Mouse (Mus musculus): ENCODE data around the gene Dhdh. TPM values are rescaled to one million over a fixed set of nuclear protein-coding genes. Genes with fewer than 3 reads are reported as not detected.
"Not testable (repeated sequence)": the region's sequence is repeated elsewhere in the genome, so short reads cannot be mapped to it uniquely, and the experiment has no call there.

Gene Dhdh
- 0.34 and 0.41 TPM in 2 replicates for polyA plus RNA-seq (2012; rRNA removed)

- H3K4me1 ChIP-seq (ENCODE audit: control insufficient read depth, insufficient read depth, insufficient read length, low read length): peaks cover 8% of the 10 kb centered on the region
- H3K27me3 ChIP-seq (ENCODE audit: control insufficient read depth, insufficient read depth, low read length): no peaks in the 10 kb centered on the region
- H3K36me3 ChIP-seq (ENCODE audit: control insufficient read depth, insufficient read depth, low read length): peaks cover 7% of the 10 kb centered on the region
- TF ChIP-seq CTCF (IDR thresholded peaks at IDR 0.05; ENCODE audit: extremely low read depth, insufficient read length, insufficient replicate concordance, low read depth, low read length) (no peak), POLR2A (IDR thresholded peaks at IDR 0.05; ENCODE audit: low read depth, low read length) (no peak; the same call in 1 of the 2 replicates)
- H3K27ac ChIP-seq (ENCODE audit: insufficient read depth, low read depth, low read length): peak within 1 kb of the TSS; percentile 43; the same call in 1 of the 2 replicates
- peak within 1 kb of the TSS; percentile 80 for H3K4me3 ChIP-seq (ENCODE audit: low read depth, low read length)
- 14% methylated on average over 38 of the region's 38 CpGs for WGBS
Observed at GRCm38 (mm10) chr7:45488293-45489204, at the start of gene Dhdh. Gene Dhdh, minus strand, starts transcription at chr7:45488805.

- Histone ChIP-seq H3K27ac (ENCODE audit: insufficient read depth, low read depth, low read length) (no peak overlapping the region), H3K27me3 (ENCODE audit: control insufficient read depth, insufficient read depth, low read length) (no peaks in the 10 kb centered on the region), H3K36me3 (ENCODE audit: control insufficient read depth, insufficient read depth, low read length) (no peaks in the 10 kb centered on the region), H3K4me3 (ENCODE audit: low read depth, low read length) (no peak overlapping the region; the same call in 1 of the 2 replicates), H3K4me1 (ENCODE audit: control insufficient read depth, insufficient read depth, insufficient read length, low read length) (no peaks in the 10 kb centered on the region; the same call in 1 of the 2 replicates)
- TF ChIP-seq CTCF (IDR thresholded peaks at IDR 0.05; ENCODE audit: extremely low read depth, insufficient read length, insufficient replicate concordance, low read depth, low read length) (no peak), POLR2A (IDR thresholded peaks at IDR 0.05; ENCODE audit: low read depth, low read length) (no peak)
- WGBS: 87% methylated on average over 10 of the region's 10 CpGs
Observed at GRCm38 (mm10) chr7:45537602-45538001, 49.0 kb upstream of the Dhdh start.

- Histone ChIP-seq H3K36me3 (ENCODE audit: control insufficient read depth, insufficient read depth, low read length) (no peaks in the 10 kb centered on the region), H3K4me1 (ENCODE audit: control insufficient read depth, insufficient read depth, insufficient read length, low read length) (no peaks in the 10 kb centered on the region; the same call in 1 of the 2 replicates), H3K4me3 (ENCODE audit: low read depth, low read length) (no peak overlapping the region), H3K27ac (ENCODE audit: insufficient read depth, low read depth, low read length) (no peak overlapping the region), H3K27me3 (ENCODE audit: control insufficient read depth, insufficient read depth, low read length) (no peaks in the 10 kb centered on the region)
- 78% methylated on average over 1 of the region's 1 CpGs for WGBS
- no peak for TF ChIP-seq POLR2A (IDR thresholded peaks at IDR 0.05; ENCODE audit: low read depth, low read length)
- TF ChIP-seq CTCF (IDR thresholded peaks at IDR 0.05; ENCODE audit: extremely low read depth, insufficient read length, insufficient replicate concordance, low read depth, low read length): no peak
Observed at GRCm38 (mm10) chr7:45535676-45536075, 47.1 kb upstream of the Dhdh start.

GRCm38 (mm10) chr7:45530643-45531042 lies 42.0 kb upstream of the Dhdh start:
- Histone ChIP-seq H3K27ac (ENCODE audit: insufficient read depth, low read depth, low read length) (0 out of 2 replicates have a peak overlapping the region, but pooled peaks have one; percentile 20), H3K36me3 (ENCODE audit: control insufficient read depth, insufficient read depth, low read length) (no peaks in the 10 kb centered on the region), H3K27me3 (ENCODE audit: control insufficient read depth, insufficient read depth, low read length) (0 out of 2 replicates have a peak, but pooled peaks cover 2% of the 10 kb centered on the region), H3K4me1 (ENCODE audit: control insufficient read depth, insufficient read depth, insufficient read length, low read length) (no peaks in the 10 kb centered on the region; the same call in 1 of the 2 replicates), H3K4me3 (ENCODE audit: low read depth, low read length) (peak overlapping the region; percentile 33)
- 16% methylated on average over 2 of the region's 2 CpGs for WGBS
- no peak for TF ChIP-seq POLR2A (IDR thresholded peaks at IDR 0.05; ENCODE audit: low read depth, low read length)
- TF ChIP-seq CTCF (IDR thresholded peaks at IDR 0.05; ENCODE audit: extremely low read depth, insufficient read length, insufficient replicate concordance, low read depth, low read length): no peak

GRCm38 (mm10) chr7:45529461-45529860 lies 40.9 kb upstream of the Dhdh start:
- Histone ChIP-seq H3K4me1 (ENCODE audit: control insufficient read depth, insufficient read depth, insufficient read length, low read length) (peaks cover 3% of the 10 kb centered on the region), H3K36me3 (ENCODE audit: control insufficient read depth, insufficient read depth, low read length) (no peaks in the 10 kb centered on the region), H3K27ac (ENCODE audit: insufficient read depth, low read depth, low read length) (no peak overlapping the region), H3K27me3 (ENCODE audit: control insufficient read depth, insufficient read depth, low read length) (0 out of 2 replicates have a peak, but pooled peaks cover 2% of the 10 kb centered on the region), H3K4me3 (ENCODE audit: low read depth, low read length) (no peak overlapping the region)
- TF ChIP-seq POLR2A (IDR thresholded peaks at IDR 0.05; ENCODE audit: low read depth, low read length): no peak
- no peak for TF ChIP-seq CTCF (IDR thresholded peaks at IDR 0.05; ENCODE audit: extremely low read depth, insufficient read length, insufficient replicate concordance, low read depth, low read length)
- WGBS: 17% methylated on average over 6 of the region's 6 CpGs

- not testable (repeated sequence) for H3K27me3 ChIP-seq (ENCODE audit: control insufficient read depth, insufficient read depth, low read length); H3K4me1 ChIP-seq (ENCODE audit: control insufficient read depth, insufficient read depth, insufficient read length, low read length); H3K4me3 ChIP-seq (ENCODE audit: low read depth, low read length); H3K27ac ChIP-seq (ENCODE audit: insufficient read depth, low read depth, low read length); H3K36me3 ChIP-seq (ENCODE audit: control insufficient read depth, insufficient read depth, low read length)
- 81% methylated on average over 6 of the region's 6 CpGs for WGBS
Observed at GRCm38 (mm10) chr7:45527169-45527568, 38.6 kb upstream of the Dhdh start.

- peaks cover 9% of the 10 kb centered on the region for H3K4me1 ChIP-seq (ENCODE audit: control insufficient read depth, insufficient read depth, insufficient read length, low read length)
- peaks cover 7% of the 10 kb centered on the region; the same call in 1 of the 2 replicates for H3K36me3 ChIP-seq (ENCODE audit: control insufficient read depth, insufficient read depth, low read length)
- no peak for TF ChIP-seq CTCF (IDR thresholded peaks at IDR 0.05; ENCODE audit: extremely low read depth, insufficient read length, insufficient replicate concordance, low read depth, low read length)
- TF ChIP-seq POLR2A (IDR thresholded peaks at IDR 0.05; ENCODE audit: low read depth, low read length): no peak
- peak overlapping the region; percentile 79 for H3K27ac ChIP-seq (ENCODE audit: insufficient read depth, low read depth, low read length)
- peak overlapping the region; percentile 89 for H3K4me3 ChIP-seq (ENCODE audit: low read depth, low read length)
- 13% methylated on average over 7 of the region's 7 CpGs for WGBS
- H3K27me3 ChIP-seq (ENCODE audit: control insufficient read depth, insufficient read depth, low read length): 0 out of 2 replicates have a peak, but pooled peaks cover 2% of the 10 kb centered on the region
Observed at GRCm38 (mm10) chr7:45526474-45527120, 38.0 kb upstream of the Dhdh start.
